Mouse (Mus musculus): ENCODE data around the gene Npepps. TPM values are rescaled to one million over a fixed set of nuclear protein-coding genes. Genes with fewer than 3 reads are reported as not detected.

Npepps gene
- polyA plus RNA-seq, 1 experiment = 37.8 TPM

DNA sequence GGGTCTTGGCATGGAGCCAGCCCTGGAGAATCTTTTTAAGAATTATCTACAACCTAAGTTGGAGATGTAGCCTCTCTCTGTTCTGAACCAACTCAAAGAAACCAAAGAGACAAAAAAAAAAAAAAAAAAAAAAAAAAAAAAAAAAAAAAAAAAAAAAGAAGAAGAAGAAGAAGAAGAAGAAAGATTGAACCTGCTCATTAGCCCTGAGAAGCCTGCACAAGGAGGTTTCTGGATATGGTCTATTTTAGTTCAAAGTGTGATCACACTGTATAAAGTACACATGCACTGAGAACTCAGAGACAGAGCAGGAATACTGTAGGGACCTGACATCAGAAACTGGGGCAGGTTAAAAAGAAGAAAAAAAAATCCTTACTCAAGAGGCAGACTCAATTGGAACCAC is 7.2 kb upstream of the Npepps start:
- TF ChIP-seq CEBPB (IDR thresholded peaks at IDR 0.05; ENCODE audit: low read depth) (no peak), CTCF (IDR thresholded peaks at IDR 0.05; ENCODE audit: control insufficient read depth, insufficient read depth, insufficient read length) (no peak), MYOD1 (IDR thresholded peaks at IDR 0.05; ENCODE audit: control insufficient read depth, insufficient read length, low read depth) (no peak), MYOG (IDR thresholded peaks at IDR 0.05; ENCODE audit: control insufficient read depth, extremely low read depth, insufficient read length) (no peak), MAX (IDR thresholded peaks at IDR 0.05) (no peak), FOSL1 (IDR thresholded peaks at IDR 0.05; ENCODE audit: insufficient read depth, low read length, poor library complexity, severe bottlenecking) (no peak)
- H3K27me3 ChIP-seq (ENCODE audit: control insufficient read depth, insufficient read depth, insufficient read length) = no peaks in the 10 kb centered on the region
- H3K79me2 ChIP-seq (ENCODE audit: control insufficient read depth, insufficient read depth) = no peaks in the 10 kb centered on the region
- no peaks in the 10 kb centered on the region for H3K36me3 ChIP-seq (ENCODE audit: control insufficient read depth, insufficient read depth)
- H3ac ChIP-seq (ENCODE audit: control insufficient read depth, insufficient read length, low read depth) = no peak overlapping the region
- no peaks in the 10 kb centered on the region for H3K79me3 ChIP-seq (ENCODE audit: low read depth)
- H3K4me3 ChIP-seq (ENCODE audit: insufficient read depth, poor library complexity, severe bottlenecking) = no peak overlapping the region

DNA sequence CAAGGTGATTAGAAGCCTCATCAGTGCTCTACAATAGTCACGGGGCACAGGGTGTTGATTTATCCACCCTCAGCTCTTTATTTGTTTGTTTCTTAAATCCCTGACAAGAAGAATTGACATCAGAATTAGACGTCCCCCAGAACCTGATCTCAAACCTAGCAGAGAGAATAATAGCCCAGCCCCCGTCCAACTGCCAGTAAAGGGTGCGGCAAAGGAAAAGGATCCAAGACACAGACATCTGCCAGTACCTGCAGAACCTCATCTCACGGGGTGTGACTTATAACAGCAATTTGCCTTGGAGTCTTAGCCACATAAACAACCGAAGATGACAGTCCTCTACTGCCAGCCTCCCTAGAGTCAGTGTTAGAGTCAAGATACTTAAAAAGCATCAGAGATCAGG is 6.5 kb upstream of the Npepps start:
- TF ChIP-seq MYOG (IDR thresholded peaks at IDR 0.05; ENCODE audit: control insufficient read depth, extremely low read depth, insufficient read length) (no peak), MAX (IDR thresholded peaks at IDR 0.05) (no peak), CTCF (IDR thresholded peaks at IDR 0.05; ENCODE audit: control insufficient read depth, insufficient read depth, insufficient read length) (no peak), FOSL1 (IDR thresholded peaks at IDR 0.05; ENCODE audit: insufficient read depth, low read length, poor library complexity, severe bottlenecking) (no peak), USF1 (IDR thresholded peaks at IDR 0.05; ENCODE audit: low read depth) (no peak), CEBPB (IDR thresholded peaks at IDR 0.05; ENCODE audit: low read depth) (no peak), MYOD1 (IDR thresholded peaks at IDR 0.05; ENCODE audit: control insufficient read depth, insufficient read length, low read depth) (no peak)
- no peaks in the 10 kb centered on the region for H3K79me3 ChIP-seq (ENCODE audit: low read depth)
- no peak overlapping the region for H3ac ChIP-seq (ENCODE audit: control insufficient read depth, insufficient read length, low read depth)
- no peaks in the 10 kb centered on the region for H3K27me3 ChIP-seq (ENCODE audit: control insufficient read depth, insufficient read depth, insufficient read length)
- H3K79me2 ChIP-seq (ENCODE audit: control insufficient read depth, insufficient read depth) = no peaks in the 10 kb centered on the region
- no peak overlapping the region for H3K4me3 ChIP-seq (ENCODE audit: insufficient read depth, poor library complexity, severe bottlenecking)
- H3K36me3 ChIP-seq (ENCODE audit: control insufficient read depth, insufficient read depth) = no peaks in the 10 kb centered on the region

DNA sequence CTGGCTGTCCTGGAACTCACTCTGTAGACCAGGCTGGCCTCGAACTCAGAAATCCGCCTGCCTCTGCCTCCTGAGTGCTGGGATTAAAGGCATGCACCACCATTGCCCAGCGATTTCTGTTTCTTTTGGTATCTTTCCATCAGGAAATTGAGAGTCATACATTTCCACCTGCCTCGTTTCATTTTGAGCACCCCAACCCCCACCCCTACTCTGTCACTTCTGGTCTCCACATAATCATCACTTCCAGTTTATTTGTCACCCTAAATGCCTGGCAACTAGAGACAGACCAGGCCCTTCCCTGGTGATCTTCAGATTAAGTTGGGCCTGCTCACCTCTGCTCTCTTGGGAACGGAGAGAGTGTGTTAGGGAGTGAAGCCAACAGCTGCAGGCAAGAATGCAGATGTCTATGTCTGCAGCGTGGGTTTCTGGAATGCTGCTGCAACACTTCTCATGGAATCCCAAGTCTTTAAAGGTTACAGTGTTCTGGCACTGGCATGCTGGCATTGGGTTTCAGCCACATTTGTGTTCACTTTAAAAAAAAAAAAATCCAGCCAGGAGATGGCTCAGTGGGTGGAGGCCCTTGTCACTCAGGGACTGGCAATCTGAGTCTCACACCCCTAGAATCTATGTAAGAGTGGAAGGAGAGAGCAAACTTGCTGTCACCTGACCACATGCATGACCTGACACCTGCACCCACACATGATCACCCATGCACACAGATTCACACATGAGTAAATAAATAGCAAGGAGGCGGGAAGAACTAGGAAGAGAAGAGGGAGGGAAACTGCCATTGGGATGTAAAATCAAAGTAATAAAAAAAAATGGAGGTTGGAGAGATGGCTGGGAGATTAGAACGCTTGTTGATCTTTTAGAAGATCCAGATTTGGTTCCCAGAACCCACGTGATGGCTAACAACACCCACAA is 5.7 kb upstream of the Npepps start:
- no peaks in the 10 kb centered on the region for H3K27me3 ChIP-seq (ENCODE audit: control insufficient read depth, insufficient read depth, insufficient read length)
- H3K36me3 ChIP-seq (ENCODE audit: control insufficient read depth, insufficient read depth) = no peaks in the 10 kb centered on the region
- no peak overlapping the region for H3K4me3 ChIP-seq (ENCODE audit: insufficient read depth, poor library complexity, severe bottlenecking)
- TF ChIP-seq MYOD1 (IDR thresholded peaks at IDR 0.05; ENCODE audit: control insufficient read depth, insufficient read length, low read depth) (peak; percentile 96), FOSL1 (IDR thresholded peaks at IDR 0.05; ENCODE audit: insufficient read depth, low read length, poor library complexity, severe bottlenecking) (no peak), CEBPB (IDR thresholded peaks at IDR 0.05; ENCODE audit: low read depth) (peak; percentile 58), USF1 (IDR thresholded peaks at IDR 0.05; ENCODE audit: low read depth) (peak; percentile 22), MAX (IDR thresholded peaks at IDR 0.05) (peak; percentile 27), CTCF (IDR thresholded peaks at IDR 0.05; ENCODE audit: control insufficient read depth, insufficient read depth, insufficient read length) (no peak)
- no peaks in the 10 kb centered on the region for H3K79me2 ChIP-seq (ENCODE audit: control insufficient read depth, insufficient read depth)
- no peak overlapping the region for H3ac ChIP-seq (ENCODE audit: control insufficient read depth, insufficient read length, low read depth)
- H3K79me3 ChIP-seq (ENCODE audit: low read depth) = no peaks in the 10 kb centered on the region

DNA sequence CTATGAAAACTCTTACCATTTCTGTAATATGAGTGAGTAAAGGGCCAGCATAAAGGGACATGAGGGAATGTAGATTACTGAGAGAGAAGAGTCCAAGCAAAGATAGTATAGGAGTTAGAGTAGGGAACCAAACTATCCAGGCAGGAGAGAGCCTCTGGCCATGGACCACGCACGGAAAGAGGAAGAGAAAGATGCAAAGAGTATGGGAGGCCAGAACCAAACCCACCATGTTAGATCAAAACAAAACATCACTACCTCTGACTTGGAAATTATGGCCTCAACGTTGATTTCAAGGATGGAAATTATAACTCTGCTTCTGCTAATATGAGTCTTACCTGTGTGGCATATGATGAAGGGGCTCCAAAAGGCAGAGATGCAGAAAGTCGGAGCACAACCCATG is 4.4 kb upstream of the Npepps start:
- no peak overlapping the region for H3K4me3 ChIP-seq (ENCODE audit: insufficient read depth, poor library complexity, severe bottlenecking)
- H3K79me2 ChIP-seq (ENCODE audit: control insufficient read depth, insufficient read depth) = peaks cover 4% of the 10 kb centered on the region
- TF ChIP-seq CEBPB (IDR thresholded peaks at IDR 0.05; ENCODE audit: low read depth) = no peak
- no peak for TF ChIP-seq MYOG (IDR thresholded peaks at IDR 0.05; ENCODE audit: control insufficient read depth, extremely low read depth, insufficient read length)
- TF ChIP-seq USF1 (IDR thresholded peaks at IDR 0.05; ENCODE audit: low read depth) = no peak
- TF ChIP-seq MAX (IDR thresholded peaks at IDR 0.05) = no peak
- no peak for TF ChIP-seq MYOD1 (IDR thresholded peaks at IDR 0.05; ENCODE audit: control insufficient read depth, insufficient read length, low read depth)
- TF ChIP-seq FOSL1 (IDR thresholded peaks at IDR 0.05; ENCODE audit: insufficient read depth, low read length, poor library complexity, severe bottlenecking) = no peak
- TF ChIP-seq CTCF (IDR thresholded peaks at IDR 0.05; ENCODE audit: control insufficient read depth, insufficient read depth, insufficient read length) = no peak
- H3K79me3 ChIP-seq (ENCODE audit: low read depth) = no peaks in the 10 kb centered on the region
- H3K27me3 ChIP-seq (ENCODE audit: control insufficient read depth, insufficient read depth, insufficient read length) = no peaks in the 10 kb centered on the region
- H3K36me3 ChIP-seq (ENCODE audit: control insufficient read depth, insufficient read depth) = no peaks in the 10 kb centered on the region
- no peak overlapping the region for H3ac ChIP-seq (ENCODE audit: control insufficient read depth, insufficient read length, low read depth)

DNA sequence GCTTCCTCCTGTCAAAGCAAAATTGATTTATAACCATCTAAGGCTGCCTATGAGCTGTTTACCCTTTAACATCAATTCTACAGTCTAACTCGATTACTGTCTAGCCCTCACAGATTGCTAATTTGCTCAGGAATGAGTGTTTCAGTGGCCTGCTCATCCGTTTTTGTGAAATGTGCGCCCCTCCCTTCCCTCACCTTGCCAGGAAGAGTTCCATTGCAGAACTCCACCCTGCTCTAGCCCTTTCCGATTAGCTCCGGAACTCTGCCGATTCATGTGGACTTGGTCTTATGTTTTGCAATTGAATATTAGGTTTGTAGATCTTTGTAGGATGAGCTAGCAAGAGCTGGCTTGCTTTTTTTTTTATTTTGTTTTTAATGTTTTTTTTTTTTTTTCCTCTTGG is 1.7 kb upstream of the Npepps start:
- Histone ChIP-seq H3K36me3 (ENCODE audit: control insufficient read depth, insufficient read depth) (peaks cover 10% of the 10 kb centered on the region), H3K79me3 (ENCODE audit: low read depth) (peaks cover 25% of the 10 kb centered on the region), H3K27me3 (ENCODE audit: control insufficient read depth, insufficient read depth, insufficient read length) (no peaks in the 10 kb centered on the region), H3K79me2 (ENCODE audit: control insufficient read depth, insufficient read depth) (peaks cover 31% of the 10 kb centered on the region), H3ac (ENCODE audit: control insufficient read depth, insufficient read length, low read depth) (no peak overlapping the region), H3K4me3 (ENCODE audit: insufficient read depth, poor library complexity, severe bottlenecking) (no peak overlapping the region)
- no peak for TF ChIP-seq MAX (IDR thresholded peaks at IDR 0.05)
- TF ChIP-seq MYOD1 (IDR thresholded peaks at IDR 0.05; ENCODE audit: control insufficient read depth, insufficient read length, low read depth) = no peak
- no peak for TF ChIP-seq FOSL1 (IDR thresholded peaks at IDR 0.05; ENCODE audit: insufficient read depth, low read length, poor library complexity, severe bottlenecking)
- TF ChIP-seq MYOG (IDR thresholded peaks at IDR 0.05; ENCODE audit: control insufficient read depth, extremely low read depth, insufficient read length) = no peak
- TF ChIP-seq CTCF (IDR thresholded peaks at IDR 0.05; ENCODE audit: control insufficient read depth, insufficient read depth, insufficient read length) = no peak
- no peak for TF ChIP-seq USF1 (IDR thresholded peaks at IDR 0.05; ENCODE audit: low read depth)
- TF ChIP-seq CEBPB (IDR thresholded peaks at IDR 0.05; ENCODE audit: low read depth) = no peak
